Mouse (Mus musculus) large intestine, adult 2 months (tissue): ENCODE measurements around the gene Eps8. TPM values are rescaled to one million over a fixed set of nuclear protein-coding genes. Genes with fewer than 3 reads are reported as not detected.
A peak's percentile ranks its signal among the peaks of the same experiment; 100 is the strongest.

ENCODE experiments used
- DNase-seq: peaks from one replicate; pipeline ENCODE4 v3.0.0-alpha.2; 2012; ENCODE audit warnings: low read depth, low spot score
- WGBS: fragments of 180-500 bp; shearing (Covaris S2); methylation state at CpG from one replicate; pipeline ENCODE4 v1.1.7; 2018; 5-methylcytosine and 5-hydroxymethylcytosine counted together
- polyA plus RNA-seq: library from polyadenylated mRNA; depleted of rRNA; stranded (reverse); fragments of >200 nt; gene quantifications from 2 replicates; pipeline ENCODE4 v1.2.3, GENCODE M21; 2012

The Eps8 gene
- polyA plus RNA-seq, 1 experiment: 29.1 TPM

- DNase-seq: no peak
- WGBS: 62% methylated on average over 6 of the region's 6 CpGs
Observed at GRCm38 (mm10) chr6:137581331-137582010, 73.2 kb downstream of the Eps8 start.

- WGBS: 76% methylated on average over 5 of the region's 5 CpGs
Observed at GRCm38 (mm10) chr6:137580503-137580902, 74.2 kb downstream of the Eps8 start.

DNA sequence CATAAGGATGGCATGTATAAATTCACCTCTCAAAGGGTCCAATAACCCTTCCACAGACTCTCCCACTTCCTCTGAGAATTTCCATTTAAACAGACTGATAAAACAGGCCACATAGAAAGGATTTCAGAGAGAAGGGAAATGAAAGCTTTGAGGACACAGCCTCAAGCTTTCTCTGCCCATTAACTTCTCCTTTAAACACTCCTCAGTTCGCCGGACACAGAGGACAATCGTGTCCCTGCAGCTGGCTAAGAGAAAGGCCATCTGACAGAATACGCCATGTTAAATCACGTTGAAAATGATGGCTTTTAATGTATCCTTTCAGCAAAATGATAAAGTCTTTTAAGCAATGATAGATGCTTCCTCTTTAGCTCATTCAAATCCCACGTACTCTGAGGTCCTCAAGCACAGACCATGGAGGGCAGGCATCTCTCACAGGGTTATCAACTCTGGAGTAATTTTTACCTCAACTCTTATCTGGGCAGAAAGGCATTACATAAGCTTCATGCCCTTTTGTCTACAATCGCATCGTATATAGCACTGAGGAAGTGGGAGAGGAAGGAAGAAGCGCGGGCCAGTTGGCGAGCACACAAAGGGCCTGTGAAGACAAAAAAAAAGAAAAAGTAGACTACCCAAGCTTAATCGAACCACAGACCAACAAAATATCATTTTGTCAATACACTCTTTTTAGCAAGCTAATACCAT, 77.9 kb downstream of the Eps8 start:
- WGBS: 70% methylated on average over 12 of the region's 12 CpGs
- DNase-seq: no peak

More at GRCm38 (mm10) chr6:137580503-137580902, 74.2 kb downstream of the Eps8 start:
- DNase-seq: no peak

- 96% methylated on average over 4 of the region's 4 CpGs for WGBS
Observed at GRCm38 (mm10) chr6:137576091-137576490, 78.6 kb downstream of the Eps8 start.

DNA sequence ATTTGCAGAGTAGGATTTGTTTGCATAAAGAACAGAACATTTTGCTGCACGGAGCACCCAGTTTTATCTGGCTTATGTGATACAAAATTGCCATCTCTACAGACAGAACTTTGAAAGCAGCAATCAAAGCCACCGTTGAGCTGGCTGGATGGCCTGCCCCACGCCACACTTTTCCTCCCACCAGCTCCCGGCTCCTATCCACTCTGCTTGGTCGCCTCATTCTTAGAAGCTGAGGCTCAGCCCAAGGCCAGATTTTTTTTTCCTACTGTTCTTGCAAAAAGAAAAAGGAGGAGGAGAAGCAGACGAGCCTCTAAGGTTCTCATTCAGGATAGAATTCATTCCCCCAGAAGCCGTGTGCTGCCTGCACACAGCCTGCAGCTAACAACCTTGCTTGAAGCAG, 80.8 kb downstream of the Eps8 start:
- 77% methylated on average over 7 of the region's 7 CpGs for WGBS
- no peak for DNase-seq

More at GRCm38 (mm10) chr6:137576091-137576490, 78.6 kb downstream of the Eps8 start:
- DNase-seq: no peak

DNA sequence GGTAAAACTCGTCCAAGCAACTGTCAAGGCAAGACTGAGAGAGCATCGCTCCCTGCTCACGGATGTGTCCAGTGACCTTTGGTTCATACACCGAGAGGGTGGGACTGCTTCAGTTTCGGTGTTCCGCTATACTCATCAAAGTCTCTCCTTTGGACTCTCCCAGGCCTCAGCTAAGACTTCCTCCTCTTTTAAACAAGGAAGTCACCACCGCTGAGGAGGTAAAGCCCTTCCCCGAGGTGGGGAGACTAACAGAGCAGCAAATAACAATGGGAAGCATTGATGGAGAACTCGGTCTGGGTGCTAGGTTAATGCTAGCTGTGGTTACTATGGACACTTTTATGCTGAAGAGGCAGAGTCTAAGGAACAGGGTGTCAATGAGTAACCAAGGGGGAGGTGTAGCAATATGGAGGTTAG, 84.0 kb downstream of the Eps8 start:
- WGBS: 24% methylated on average over 9 of the region's 9 CpGs
- DNase-seq: peak; percentile 88

DNA sequence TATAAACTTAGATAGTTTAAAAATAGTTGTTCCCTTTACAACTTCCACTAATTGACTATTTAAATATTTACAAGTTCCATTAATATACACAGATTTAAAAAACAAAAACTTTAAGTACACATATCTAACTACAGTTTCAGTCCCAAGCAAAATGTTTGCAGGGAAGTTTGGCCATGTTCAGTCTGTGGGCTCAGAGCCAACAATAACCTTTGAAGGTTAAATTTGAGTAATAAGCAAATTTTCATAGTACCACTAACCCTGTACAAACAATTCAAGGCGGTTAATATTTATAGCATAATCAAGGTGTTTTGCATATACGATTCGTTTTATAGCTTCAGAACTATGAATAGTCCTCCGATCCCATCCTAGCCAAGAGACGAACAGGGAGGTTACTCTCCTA, 84.7 kb downstream of the Eps8 start:
- WGBS: 27% methylated on average over 5 of the region's 5 CpGs

DNA sequence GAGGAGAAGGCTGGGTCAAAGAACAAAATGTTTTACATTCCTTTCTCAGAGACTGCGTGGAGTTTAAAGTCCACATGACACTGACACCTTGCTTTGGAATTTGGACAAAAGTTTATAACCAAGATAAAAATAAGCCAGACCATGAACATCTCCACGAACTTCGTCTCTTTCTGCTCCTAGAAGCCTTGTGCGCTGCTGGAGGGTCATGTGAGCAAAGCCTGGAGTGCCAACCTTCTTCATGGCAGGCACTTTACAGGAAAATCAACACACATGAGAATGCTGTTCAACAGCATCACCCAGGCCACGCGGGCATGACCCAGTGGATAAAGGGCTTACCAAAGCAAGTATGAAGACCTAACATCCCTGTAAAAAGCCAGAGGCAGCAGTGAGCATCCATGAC, 85.6 kb downstream of the Eps8 start:
- DNase-seq: no peak
- WGBS: 24% methylated on average over 6 of the region's 6 CpGs

More for the DNA sequence above, 84.7 kb downstream of the Eps8 start:
- DNase-seq: no peak

GRCm38 (mm10) chr6:137565890-137566289, 88.8 kb downstream of the Eps8 start:
- no peak for DNase-seq
- WGBS: 86% methylated on average over 3 of the region's 3 CpGs

- 38% methylated on average over 6 of the region's 6 CpGs for WGBS
- no peak for DNase-seq
Observed at GRCm38 (mm10) chr6:137565454-137565853, 89.2 kb downstream of the Eps8 start.

GRCm38 (mm10) chr6:137560358-137560859, 94.3 kb downstream of the Eps8 start:
- 21% methylated on average over 12 of the region's 12 CpGs for WGBS
- DNase-seq: no peak

- DNase-seq: no peak
- 14% methylated on average over 13 of the region's 13 CpGs for WGBS
Observed at GRCm38 (mm10) chr6:137558840-137559239, 95.8 kb downstream of the Eps8 start.

DNA sequence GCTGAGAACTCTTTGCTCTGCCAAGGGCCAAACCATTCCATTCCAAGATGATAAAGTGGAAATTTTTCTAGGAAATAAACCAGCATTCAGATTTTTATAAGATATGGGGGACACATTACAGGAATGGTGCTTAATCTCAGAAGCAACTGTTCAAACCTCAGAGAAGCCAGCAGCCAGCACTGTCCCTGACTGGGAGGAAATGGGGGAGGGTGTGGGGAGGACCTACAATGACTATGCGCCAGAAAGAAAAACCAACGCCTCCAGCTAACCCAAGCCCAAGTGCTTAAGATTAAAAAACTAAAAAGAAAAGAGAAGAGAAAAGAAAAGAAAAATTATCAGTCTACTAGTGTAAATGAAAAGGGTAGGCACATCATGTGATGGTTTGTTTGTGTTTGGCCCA, 97.0 kb downstream of the Eps8 start:
- DNase-seq: no peak
- WGBS: 56% methylated on average over 2 of the region's 2 CpGs

DNA sequence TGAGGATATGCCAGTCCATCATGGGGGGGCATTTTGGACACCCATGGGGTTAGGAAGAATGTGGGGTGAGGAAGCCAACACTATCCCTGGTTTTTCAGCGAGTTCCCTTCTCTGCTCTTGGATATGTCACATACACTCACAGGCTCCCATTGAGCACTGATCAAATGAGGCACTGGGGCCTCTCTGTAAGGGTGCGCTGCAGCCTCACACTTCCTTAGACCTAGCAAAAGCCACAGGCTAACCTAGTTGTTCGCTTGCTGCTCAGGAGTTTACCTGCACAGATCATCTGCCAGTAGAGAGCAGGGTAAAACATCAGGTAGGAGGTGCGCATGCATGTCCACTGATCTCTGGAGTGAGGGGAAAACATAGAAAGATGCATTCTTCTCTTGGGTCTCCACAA, 97.5 kb downstream of the Eps8 start:
- WGBS: 91% methylated on average over 4 of the region's 4 CpGs

DNA sequence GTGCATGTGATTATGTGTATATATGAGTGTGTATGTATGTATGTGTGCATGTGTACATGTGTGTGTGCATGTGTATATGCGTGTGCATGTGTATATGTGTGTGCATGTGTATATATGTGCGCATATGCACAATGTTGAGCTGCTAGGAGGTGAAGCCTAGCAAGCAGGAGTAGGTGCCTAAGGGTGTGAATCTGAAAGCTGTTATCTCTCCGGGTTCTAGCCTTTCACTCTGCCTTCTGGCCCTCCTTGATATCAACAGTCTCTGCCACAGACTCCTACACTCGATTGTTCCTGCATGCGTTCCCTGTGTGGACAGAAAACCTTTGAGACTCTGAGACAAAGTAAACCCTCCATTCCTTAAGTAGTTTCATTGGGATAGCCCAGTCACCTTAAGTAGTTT, 98.0 kb downstream of the Eps8 start:
- WGBS: 95% methylated on average over 5 of the region's 5 CpGs
- no peak for DNase-seq

More for the DNA sequence above, 97.5 kb downstream of the Eps8 start:
- DNase-seq: no peak

DNA sequence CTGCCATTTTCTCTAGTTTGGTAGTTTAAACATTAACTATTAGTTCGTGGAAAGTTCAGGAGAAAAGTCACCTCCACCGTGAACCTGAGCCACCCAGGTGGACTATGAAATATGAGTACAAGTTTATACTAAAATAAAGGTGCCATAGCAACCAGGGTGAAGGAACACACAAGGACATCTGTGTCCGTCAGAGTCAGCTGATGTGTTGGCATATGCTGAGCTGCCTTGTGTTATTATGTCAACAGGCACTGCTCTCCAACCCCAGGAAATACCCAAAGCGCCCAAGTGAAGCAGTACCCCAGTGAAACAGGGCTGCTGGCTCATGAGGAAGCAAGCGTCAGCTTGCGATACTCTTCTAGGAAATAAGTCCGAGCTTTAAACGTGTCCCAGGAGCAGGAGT, 104.5 kb downstream of the Eps8 start:
- 23% methylated on average over 8 of the region's 8 CpGs for WGBS
- DNase-seq: peak; percentile 87

DNA sequence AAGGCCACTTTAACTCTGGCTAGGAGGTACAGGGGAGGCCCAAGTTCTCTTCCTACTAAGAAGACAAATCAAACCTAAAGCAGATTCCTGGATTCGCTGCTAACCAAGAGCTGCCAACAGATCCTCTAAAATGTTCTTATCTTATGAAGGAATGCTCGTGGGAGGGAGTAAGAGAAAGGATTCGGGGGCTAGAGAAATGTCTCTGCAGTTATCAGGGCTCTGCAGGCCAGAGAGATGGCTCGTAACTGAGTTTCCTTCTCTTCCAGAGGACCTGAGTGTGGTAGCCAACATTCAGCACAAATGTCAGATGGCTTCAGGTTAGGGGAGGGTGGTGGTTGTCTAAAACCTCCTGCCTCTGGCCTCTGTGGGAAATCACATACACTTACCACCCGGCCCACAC, 106.1 kb downstream of the Eps8 start:
- 79% methylated on average over 5 of the region's 5 CpGs for WGBS
- DNase-seq: no peak

GRCm38 (mm10) chr6:137547555-137547954, 107.1 kb downstream of the Eps8 start:
- 63% methylated on average over 2 of the region's 2 CpGs for WGBS

GRCm38 (mm10) chr6:137546101-137546500, 108.6 kb downstream of the Eps8 start:
- no peak for DNase-seq
- 97% methylated on average over 6 of the region's 6 CpGs for WGBS

More at GRCm38 (mm10) chr6:137547555-137547954, 107.1 kb downstream of the Eps8 start:
- no peak for DNase-seq

- WGBS: 95% methylated on average over 3 of the region's 3 CpGs
- DNase-seq: no peak
Observed at GRCm38 (mm10) chr6:137545341-137545740, 109.3 kb downstream of the Eps8 start.
